Mouse (Mus musculus): Measurements from ENCODE around the gene Sgk2.

The Sgk2 gene

DNA sequence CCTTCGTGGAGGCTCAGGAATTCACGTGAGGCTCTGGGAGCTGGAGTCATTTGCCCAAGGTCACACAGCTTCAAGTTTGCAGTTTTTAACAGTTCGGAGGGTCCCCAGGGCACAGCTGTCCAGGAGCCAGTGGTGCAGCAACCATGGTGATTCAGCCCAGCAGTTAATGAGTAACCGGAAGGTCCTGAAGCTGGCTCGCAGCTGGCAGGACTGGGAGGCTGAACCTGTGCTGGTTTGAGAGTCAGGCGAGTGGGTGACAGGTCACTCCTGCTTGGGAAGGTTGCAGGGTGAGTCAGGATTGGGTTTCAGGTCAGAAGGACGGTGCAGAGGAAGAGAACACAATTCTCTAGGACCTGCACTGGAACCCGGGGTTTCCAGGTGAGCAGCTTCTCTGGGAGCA lies at the start of gene Sgk2:
Sgk2 (plus strand) TSS at position 113 of the 400 bp plus-strand sequence.
- no peak for DNase-seq (ENCODE audit: low read depth, low spot score)

GRCm38 (mm10) chr2:162939562-162939961 lies 47.6 kb upstream of the Sgk2 start:
- no peak for DNase-seq (ENCODE audit: low read depth, low spot score)

DNA sequence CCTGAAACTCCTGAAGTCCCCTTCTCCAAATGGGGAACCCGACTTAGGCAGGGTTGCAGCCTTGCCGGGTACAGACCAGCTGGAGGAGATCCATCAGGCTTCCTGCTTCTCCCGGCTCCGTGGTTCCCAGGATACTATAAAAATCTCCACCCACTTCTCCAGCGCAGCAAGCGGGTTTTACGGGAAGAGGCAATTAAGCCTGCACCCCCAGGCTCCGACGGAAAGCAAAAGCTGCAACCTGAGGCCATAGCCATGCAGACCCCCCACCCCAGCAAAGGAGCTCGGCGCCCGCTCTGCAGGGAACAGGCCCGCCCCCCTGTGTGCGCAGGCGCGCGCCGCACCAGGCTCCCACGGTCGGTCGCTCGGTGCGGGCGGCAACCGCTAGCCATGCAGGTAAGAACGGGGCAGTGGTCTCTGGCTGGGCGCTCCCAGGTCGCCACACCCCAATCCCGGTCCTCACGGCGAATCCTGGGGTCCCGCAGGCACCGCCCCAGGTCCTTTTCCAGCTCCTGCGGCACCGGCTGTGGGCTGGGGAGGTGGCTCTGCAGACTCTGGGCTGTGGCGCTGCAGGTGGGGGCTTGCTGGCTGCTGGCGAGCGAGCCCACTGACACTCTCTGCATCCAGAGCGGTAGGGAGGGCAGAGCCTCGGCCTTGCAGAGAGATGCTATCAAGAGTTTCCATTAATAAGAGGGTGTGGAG lies 43.8 kb upstream of the Sgk2 start, which contains the start of gene L3mbtl1:
L3mbtl1 (plus strand) TSS at position 325 of the 699 bp plus-strand sequence.
- no peak for DNase-seq (ENCODE audit: low read depth, low spot score)

DNA sequence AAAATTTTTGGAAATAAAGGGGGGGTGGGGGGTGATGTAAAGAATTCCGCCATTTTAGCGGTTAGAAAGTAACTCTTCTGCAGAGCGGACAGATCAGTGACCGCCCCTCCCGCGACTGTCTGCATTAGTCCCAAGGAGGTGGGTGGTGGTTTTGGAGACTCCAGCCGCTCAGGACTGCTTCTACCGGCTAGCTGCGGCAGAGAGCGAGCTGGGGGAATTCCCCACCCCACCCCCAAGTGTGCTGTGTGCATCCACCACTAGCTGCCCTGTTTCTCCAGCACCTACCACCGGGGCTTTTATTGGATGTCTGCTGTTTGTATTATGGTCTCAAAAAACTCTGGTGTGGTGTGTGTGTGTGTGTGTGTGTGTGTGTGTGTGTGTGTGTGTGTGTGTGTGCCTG lies 43.2 kb upstream of the Sgk2 start:
- DNase-seq (ENCODE audit: low read depth, low spot score): no peak

GRCm38 (mm10) chr2:162946964-162947363 lies 40.2 kb upstream of the Sgk2 start:
- no peak for DNase-seq (ENCODE audit: low read depth, low spot score)

DNA sequence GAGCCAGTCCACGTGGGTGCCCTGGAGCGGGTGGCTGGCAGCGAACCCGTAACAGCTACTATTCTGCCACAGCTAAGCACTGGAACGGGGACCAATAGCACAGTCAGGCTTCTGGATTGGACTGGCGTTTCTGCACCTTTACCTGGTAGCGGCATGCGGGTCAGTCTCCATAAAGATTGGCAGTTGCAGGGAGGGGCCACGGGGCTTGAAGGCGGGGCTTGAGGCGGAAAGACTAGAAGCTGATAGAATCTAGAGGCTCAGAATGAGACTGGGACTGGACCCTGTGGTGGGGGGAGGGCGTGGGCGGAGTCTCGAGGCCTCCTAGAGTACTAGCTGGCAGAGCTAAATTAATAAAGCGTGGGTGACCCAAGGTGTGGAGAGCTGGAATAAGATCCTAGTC lies 39.4 kb upstream of the Sgk2 start:
- DNase-seq (ENCODE audit: low read depth, low spot score): no peak

GRCm38 (mm10) chr2:162948221-162948620 lies 38.9 kb upstream of the Sgk2 start:
- DNase-seq (ENCODE audit: low read depth, low spot score): no peak

DNA sequence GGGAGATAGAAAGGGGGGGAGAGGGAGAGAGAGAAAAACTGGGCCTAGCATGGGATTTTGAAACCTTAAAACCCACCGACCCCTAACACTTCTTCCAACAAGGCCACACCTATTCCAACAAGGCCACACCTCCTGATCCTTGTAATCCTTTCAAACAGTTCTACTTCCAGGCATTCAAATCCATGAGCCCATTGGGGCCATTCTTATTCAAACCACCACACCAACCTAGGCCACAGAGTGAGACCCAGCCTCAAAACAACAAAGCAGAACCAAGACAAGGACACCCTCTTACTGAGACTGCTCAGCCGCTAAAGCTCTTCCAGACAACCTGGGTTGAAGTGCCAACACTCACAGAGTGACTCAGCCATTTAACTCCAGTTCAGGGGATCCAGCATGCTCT lies 36.4 kb upstream of the Sgk2 start:
- no peak for DNase-seq (ENCODE audit: low read depth, low spot score)

DNA sequence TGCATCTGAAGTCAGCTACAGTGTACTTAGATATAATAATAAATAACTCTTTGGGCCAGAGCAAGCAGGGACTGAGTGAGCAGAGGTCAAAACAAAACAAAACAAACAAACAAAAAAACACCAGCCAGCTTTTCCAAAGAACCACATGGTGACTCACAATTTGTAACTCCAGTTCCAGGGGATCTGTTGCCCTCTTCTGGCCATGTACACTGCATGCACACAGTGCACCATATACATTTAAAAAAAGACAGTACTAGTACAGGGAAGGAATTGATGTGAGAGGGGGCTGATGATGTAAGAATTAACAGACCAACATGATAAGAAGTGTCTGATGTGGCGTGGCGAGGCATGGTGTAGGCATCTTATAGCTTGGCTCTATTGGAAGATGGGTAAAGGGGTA lies 30.3 kb upstream of the Sgk2 start:
- DNase-seq (ENCODE audit: low read depth, low spot score): no peak

DNA sequence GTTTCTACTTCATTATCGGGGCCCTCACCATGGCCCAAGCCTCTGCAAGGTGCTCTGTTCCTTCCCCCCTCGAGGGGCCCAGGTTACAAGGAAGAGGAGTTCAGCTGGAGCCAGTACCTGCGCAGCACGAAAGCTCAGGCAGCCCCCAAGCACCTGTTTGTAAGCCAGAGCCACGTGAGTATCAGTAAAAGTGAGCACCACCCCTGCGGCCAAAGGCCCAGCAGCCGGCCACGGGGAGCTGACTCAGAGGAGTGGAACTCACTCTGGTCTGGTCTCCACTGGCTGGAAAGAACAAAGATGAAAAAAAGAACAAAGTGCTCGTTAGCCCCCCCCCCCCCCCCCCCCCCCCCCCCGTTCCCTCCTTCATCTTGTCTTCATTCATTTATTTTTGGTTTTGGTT lies 25.8 kb upstream of the Sgk2 start:
- no peak for DNase-seq (ENCODE audit: low read depth, low spot score)

DNA sequence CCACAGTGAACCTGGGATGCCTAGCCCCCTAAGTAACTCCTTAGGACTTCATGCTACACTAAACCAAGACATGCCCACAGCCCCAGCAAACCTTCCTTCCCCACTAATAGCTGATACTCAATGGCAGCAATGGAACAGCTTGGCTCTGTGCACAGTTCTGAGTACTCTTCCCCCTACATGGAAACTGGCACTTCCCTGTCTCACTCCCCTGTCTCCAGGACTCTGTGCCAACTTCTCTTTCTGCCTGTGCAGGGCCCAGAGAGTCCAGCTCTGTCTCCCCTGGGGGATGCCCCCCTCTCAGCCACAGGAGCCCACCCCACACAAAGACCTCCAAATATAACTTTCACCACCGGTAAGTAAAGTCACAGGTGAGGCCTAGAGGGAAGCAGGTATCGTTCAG lies 20.4 kb upstream of the Sgk2 start:
- DNase-seq (ENCODE audit: low read depth, low spot score): no peak

DNA sequence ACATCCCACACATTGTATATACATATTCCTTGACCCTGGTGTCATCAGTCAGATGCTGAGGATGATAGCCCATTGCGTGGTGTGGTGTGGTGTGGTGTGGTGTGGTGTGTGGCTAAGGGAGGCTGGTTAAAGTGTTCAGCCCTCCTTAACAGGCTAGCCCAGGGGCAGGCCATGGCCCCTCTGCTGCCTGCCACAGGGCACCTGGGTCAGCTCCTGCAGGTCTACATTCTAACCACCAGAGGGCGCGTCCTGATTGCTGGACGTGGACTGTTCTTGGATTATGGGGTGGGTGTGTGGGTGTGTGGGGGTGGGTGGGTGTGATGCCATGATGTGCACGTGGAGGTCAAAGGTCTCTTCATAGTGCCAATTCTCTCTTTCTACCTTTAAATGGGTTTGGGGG lies 18.8 kb upstream of the Sgk2 start:
- DNase-seq (ENCODE audit: low read depth, low spot score): no peak

- no peak for DNase-seq (ENCODE audit: low read depth, low spot score)
Measured at GRCm38 (mm10) chr2:162969101-162969500, 18.0 kb upstream of the Sgk2 start.

DNA sequence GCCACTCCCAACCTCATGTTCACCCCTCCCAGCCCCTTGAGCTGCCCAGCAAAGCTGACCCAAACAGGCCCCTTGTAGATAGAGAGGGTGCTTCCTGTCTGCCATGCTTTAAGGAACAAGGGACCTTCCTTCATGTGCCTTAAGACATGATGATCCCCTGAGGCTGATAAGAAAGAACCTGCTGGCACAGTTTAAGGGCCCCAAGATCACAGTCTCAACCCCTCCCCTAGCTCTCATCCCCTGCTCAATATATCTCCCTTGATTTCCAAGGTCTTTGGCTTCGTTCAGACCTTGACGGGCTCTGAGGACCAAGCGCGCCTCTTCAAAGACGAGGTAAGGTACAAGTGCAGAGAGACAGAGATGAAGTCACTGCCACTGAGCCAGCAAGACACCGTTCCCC lies 16.2 kb upstream of the Sgk2 start:
- no peak for DNase-seq (ENCODE audit: low read depth, low spot score)

- DNase-seq (ENCODE audit: low read depth, low spot score): no peak
Measured at GRCm38 (mm10) chr2:162972752-162973151, 14.4 kb upstream of the Sgk2 start.

GRCm38 (mm10) chr2:162973206-162973605 lies 13.9 kb upstream of the Sgk2 start:
- no peak for DNase-seq (ENCODE audit: low read depth, low spot score)

GRCm38 (mm10) chr2:162973637-162974036 lies 13.5 kb upstream of the Sgk2 start:
- DNase-seq (ENCODE audit: low read depth, low spot score): no peak

DNA sequence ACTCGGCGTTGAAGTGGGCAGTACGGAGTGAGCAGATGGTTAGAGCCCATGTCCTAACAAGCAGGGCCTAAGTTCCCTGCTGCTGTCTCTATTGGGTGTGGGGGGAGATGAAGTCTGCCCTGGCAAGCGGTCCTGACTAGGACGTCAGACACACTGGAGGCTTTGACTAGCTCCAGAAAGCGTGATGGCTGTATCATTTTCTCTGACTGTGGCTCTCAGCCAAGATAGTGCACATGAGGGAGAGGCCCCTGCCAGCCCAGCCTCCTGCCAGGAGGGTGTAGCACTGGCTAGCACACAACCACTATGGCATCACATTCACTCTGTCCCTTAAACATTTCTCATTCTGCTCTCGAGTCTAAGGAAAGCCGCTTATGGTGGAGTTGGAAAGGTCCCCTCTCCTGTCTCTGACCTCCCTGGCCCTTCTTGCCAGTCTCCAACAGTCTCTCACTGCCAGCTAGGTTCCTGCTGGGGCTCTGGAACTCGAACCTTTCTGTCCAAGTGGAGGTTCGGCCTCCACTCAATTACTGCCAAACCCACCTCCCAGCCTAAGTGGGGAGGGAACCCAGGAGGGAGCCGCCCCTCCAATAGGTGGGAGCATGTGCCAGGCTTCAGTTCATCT lies 11.9 kb upstream of the Sgk2 start:
- DNase-seq (ENCODE audit: low read depth, low spot score): no peak

GRCm38 (mm10) chr2:162976001-162976400 lies 11.1 kb upstream of the Sgk2 start:
- no peak for DNase-seq (ENCODE audit: low read depth, low spot score)

DNA sequence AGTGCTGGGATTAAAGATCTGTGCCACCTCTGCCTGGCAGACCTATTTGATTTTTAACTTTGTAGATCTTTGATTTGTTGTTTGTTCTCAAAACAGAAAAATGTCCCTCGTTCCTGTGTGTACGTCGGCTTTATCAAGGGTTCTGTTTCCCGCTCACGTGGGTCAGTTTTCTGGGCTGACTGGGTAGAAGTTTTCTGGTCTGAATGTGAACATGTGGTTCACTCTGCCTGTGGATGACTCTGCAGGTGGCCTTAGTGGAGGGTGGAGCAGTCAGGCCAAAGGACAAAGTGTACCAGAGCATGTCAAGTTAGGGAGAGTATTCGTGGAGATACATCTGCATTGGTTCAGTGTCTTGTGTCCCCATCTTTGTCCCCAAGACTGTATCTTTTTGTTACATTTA lies 2.7 kb upstream of the Sgk2 start:
- no peak for DNase-seq (ENCODE audit: low read depth, low spot score)

DNA sequence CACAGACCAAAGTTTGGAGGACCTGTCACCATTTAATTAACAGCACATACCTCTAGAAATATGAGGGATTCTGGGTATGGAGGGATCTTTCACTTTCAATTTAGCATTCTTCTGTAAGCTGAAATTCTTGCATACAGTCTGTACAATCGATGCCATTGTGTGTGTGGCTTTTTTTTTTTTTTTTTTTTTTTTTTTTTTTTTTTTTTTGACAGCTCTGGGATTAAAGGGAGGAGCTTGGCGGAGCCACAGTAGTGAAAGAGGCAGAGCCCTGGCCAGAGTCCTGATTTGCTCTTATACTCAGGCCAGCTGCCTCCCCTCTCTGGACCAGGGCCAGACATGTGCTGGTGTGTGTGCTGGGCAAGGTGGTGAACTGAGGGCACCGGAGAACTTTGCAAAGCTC lies 1.2 kb upstream of the Sgk2 start:
- DNase-seq (ENCODE audit: low read depth, low spot score): peak; percentile 36

GRCm38 (mm10) chr2:162986764-162987163 lies 366 bp upstream of the Sgk2 start:
- DNase-seq (ENCODE audit: low read depth, low spot score): no peak

- no peak for DNase-seq (ENCODE audit: low read depth, low spot score)
Measured at GRCm38 (mm10) chr2:162988235-162988634, 1.1 kb downstream of the Sgk2 start.

Measured in retina, postnatal 7 days (tissue).